Mouse (Mus musculus): Measurements from ENCODE around the gene Sgo2b. TPM values are rescaled to one million over a fixed set of nuclear protein-coding genes. Genes with fewer than 3 reads are reported as not detected.

The Sgo2b gene
- polyA plus RNA-seq, 1 experiment from 2014 or later = not detected

- DNase-seq = no peak
- no peak overlapping the region for H3K4me2 ChIP-seq
- no peaks in the 10 kb centered on the region for H3K4me1 ChIP-seq (ENCODE audit: insufficient read depth)
- TF ChIP-seq CTCF (IDR thresholded peaks at IDR 0.05; ENCODE audit: low read depth) = no peak
- H3K36me3 ChIP-seq (ENCODE audit: insufficient read depth) = no peaks in the 10 kb centered on the region
- ATAC-seq (ENCODE audit: insufficient read depth) = no peak
- H3K9me3 ChIP-seq (ENCODE audit: low read depth, low read length) = no peaks in the 10 kb centered on the region
- WGBS = 56% methylated on average over 4 of the region's 4 CpGs
- no peak overlapping the region for H3K27ac ChIP-seq (ENCODE audit: low read depth)
- no peaks in the 10 kb centered on the region for H3K27me3 ChIP-seq (ENCODE audit: insufficient read depth, low read length)
- H3K9ac ChIP-seq = no peak overlapping the region
- H3K4me3 ChIP-seq (ENCODE audit: low read depth, low read length) = no peak overlapping the region
Measured at GRCm38 (mm10) chr8:63921257-63921960, 30.6 kb downstream of the Sgo2b start.

- no peak overlapping the region for H3K9ac ChIP-seq
- ATAC-seq (ENCODE audit: insufficient read depth) (no peak), DNase-seq (no peak)
- H3K36me3 ChIP-seq (ENCODE audit: insufficient read depth) = no peaks in the 10 kb centered on the region
- no peaks in the 10 kb centered on the region for H3K9me3 ChIP-seq (ENCODE audit: low read depth, low read length)
- WGBS = 53% methylated on average over 2 of the region's 2 CpGs
- no peaks in the 10 kb centered on the region for H3K27me3 ChIP-seq (ENCODE audit: insufficient read depth, low read length)
- H3K4me3 ChIP-seq (ENCODE audit: low read depth, low read length) = no peak overlapping the region
- no peak overlapping the region for H3K4me2 ChIP-seq
- TF ChIP-seq CTCF (IDR thresholded peaks at IDR 0.05; ENCODE audit: low read depth) = no peak
- H3K4me1 ChIP-seq (ENCODE audit: insufficient read depth) = no peaks in the 10 kb centered on the region
- no peak overlapping the region for H3K27ac ChIP-seq (ENCODE audit: low read depth)
Measured at GRCm38 (mm10) chr8:63895096-63895495, 57.0 kb downstream of the Sgo2b start.

- WGBS = 88% methylated on average over 4 of the region's 4 CpGs
- Histone ChIP-seq H3K4me2 (no peak overlapping the region), H3K9me3 (ENCODE audit: low read depth, low read length) (no peaks in the 10 kb centered on the region), H3K9ac (no peak overlapping the region), H3K4me3 (ENCODE audit: low read depth, low read length) (no peak overlapping the region), H3K27ac (ENCODE audit: low read depth) (no peak overlapping the region), H3K36me3 (ENCODE audit: insufficient read depth) (no peaks in the 10 kb centered on the region), H3K4me1 (ENCODE audit: insufficient read depth) (no peaks in the 10 kb centered on the region), H3K27me3 (ENCODE audit: insufficient read depth, low read length) (no peaks in the 10 kb centered on the region)
- DNase-seq (no peak), ATAC-seq (ENCODE audit: insufficient read depth) (no peak)
- no peak for TF ChIP-seq CTCF (IDR thresholded peaks at IDR 0.05; ENCODE audit: low read depth)
Measured at GRCm38 (mm10) chr8:63878353-63878752, 73.7 kb downstream of the Sgo2b start.

- Histone ChIP-seq H3K27me3 (ENCODE audit: insufficient read depth, low read length) (no peaks in the 10 kb centered on the region), H3K9ac (no peak overlapping the region), H3K9me3 (ENCODE audit: low read depth, low read length) (no peaks in the 10 kb centered on the region), H3K4me1 (ENCODE audit: insufficient read depth) (no peaks in the 10 kb centered on the region), H3K4me2 (no peak overlapping the region), H3K4me3 (ENCODE audit: low read depth, low read length) (no peak overlapping the region), H3K27ac (ENCODE audit: low read depth) (no peak overlapping the region), H3K36me3 (ENCODE audit: insufficient read depth) (no peaks in the 10 kb centered on the region)
- ATAC-seq (ENCODE audit: insufficient read depth) = peak; percentile 80
- WGBS = 8% methylated on average over 6 of the region's 6 CpGs
- peak; percentile 79 for TF ChIP-seq CTCF (IDR thresholded peaks at IDR 0.05; ENCODE audit: low read depth)
- DNase-seq = peak; percentile 92
Measured at GRCm38 (mm10) chr8:63877393-63877792, 74.7 kb downstream of the Sgo2b start.

DNA sequence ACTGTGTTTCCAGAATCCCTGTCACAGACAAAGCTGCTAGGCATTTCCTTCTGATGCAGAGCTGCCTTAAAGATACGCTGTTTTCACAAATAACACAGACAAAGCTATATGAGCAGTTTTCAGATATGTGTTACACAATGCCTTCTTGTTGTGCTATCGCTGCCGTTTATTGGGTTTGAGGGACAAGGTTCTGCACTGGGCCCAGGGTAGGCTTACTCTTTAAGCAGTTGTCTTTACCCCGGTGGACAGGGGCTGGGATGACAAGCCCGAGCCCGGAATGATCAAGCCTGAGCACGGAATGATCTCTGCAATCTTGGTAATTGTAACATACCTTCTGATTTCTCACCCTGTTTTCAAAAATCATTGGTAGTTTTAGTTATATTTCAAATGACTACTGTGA lies 75.1 kb downstream of the Sgo2b start:
- Histone ChIP-seq H3K4me1 (ENCODE audit: insufficient read depth) (no peaks in the 10 kb centered on the region), H3K27me3 (ENCODE audit: insufficient read depth, low read length) (no peaks in the 10 kb centered on the region), H3K9ac (no peak overlapping the region), H3K4me2 (no peak overlapping the region), H3K36me3 (ENCODE audit: insufficient read depth) (no peaks in the 10 kb centered on the region), H3K27ac (ENCODE audit: low read depth) (no peak overlapping the region), H3K4me3 (ENCODE audit: low read depth, low read length) (no peak overlapping the region), H3K9me3 (ENCODE audit: low read depth, low read length) (no peaks in the 10 kb centered on the region)
- 90% methylated on average over 7 of the region's 7 CpGs for WGBS
- no peak for TF ChIP-seq CTCF (IDR thresholded peaks at IDR 0.05; ENCODE audit: low read depth)
- ATAC-seq (ENCODE audit: insufficient read depth) (peak; percentile 52; the same call in 1 of the 2 replicates), DNase-seq (no peak)

Measured in lung, embryonic 14.5 days (tissue).